Mouse (Mus musculus) heart, postnatal 10 days (tissue): ENCODE results near the gene Gm4952. TPM values are rescaled to one million over a fixed set of nuclear protein-coding genes. Genes with fewer than 3 reads are reported as not detected.

Source experiments
- DNase-seq, 2 experiments: peaks; one replicate each; pipeline ENCODE4 v3.0.0; 2021
- intact Hi-C: fragments of 180-260 bp; cut with DNase I; formaldehyde crosslinking; loops from one replicate; pipeline ENCODE4 v1.15.1; 2025
- total RNA-seq, 2 experiments: library from RNA; stranded (reverse); gene quantifications; 2 replicates each; pipeline ENCODE4 v1.2.3; 2021

The Gm4952 gene
- not detected for total RNA-seq

- intact Hi-C loops, result loop anchor here (5.0 to 10.0 kb wide), 2 partner anchors 218 to 585 kb away; no protein-coding TSS in a partner anchor
Observed at GRCm38 (mm10) chr19:12599674-12600073, at the start of gene Gm4952. Gene Gm4952, plus strand, starts transcription at chr19:12599974.

DNA sequence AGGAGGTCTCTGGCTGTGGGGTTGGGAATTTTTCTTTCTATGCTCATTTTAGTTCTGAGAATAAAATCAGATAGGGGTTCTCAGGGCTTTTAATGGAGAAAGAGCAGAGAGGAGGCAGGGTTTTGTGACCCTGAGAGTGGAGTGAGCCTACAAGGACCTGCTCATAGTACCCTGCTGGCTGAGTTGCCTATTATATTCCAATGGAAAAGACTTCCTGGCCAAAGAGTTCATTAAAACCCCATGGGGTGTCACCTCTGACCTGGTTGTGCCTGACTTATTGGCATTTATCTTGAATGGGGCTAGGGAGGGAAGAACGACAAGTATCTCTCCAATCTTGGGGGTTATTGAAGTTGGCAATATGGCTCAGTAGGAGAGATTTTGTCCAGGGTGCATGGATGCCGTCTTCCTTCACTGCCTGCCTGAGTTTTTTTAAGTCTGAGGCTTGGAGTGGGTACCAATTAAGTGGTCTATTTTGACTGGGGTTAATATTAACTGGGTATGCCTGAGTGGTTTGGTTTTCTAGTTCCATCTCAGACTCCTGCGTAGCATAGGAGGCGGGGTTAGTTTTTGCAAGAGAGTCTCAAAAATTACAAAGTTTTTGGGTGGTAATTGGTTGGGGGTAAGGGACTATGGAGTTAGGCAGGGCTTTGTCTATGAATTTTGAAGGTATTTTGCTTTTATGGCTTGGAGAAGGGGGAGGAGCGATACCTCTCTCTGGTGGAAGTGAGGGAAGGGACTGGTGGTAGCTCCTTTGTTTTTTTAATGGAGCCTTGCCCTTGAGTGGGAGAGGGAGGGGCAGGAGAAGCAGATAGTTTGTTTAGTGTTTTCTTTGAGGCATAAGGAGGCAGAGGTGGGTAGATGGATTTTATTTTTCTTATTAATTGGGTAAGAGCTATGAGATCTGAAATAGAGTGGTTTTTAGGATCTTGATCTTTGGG is 49.5 kb upstream of the Gm4952 start:
- DNase-seq, result no peak
- intact Hi-C loops, result no loop called here

More at GRCm38 (mm10) chr19:12599674-12600073, at the start of gene Gm4952:
- DNase-seq, result no peak

DNA sequence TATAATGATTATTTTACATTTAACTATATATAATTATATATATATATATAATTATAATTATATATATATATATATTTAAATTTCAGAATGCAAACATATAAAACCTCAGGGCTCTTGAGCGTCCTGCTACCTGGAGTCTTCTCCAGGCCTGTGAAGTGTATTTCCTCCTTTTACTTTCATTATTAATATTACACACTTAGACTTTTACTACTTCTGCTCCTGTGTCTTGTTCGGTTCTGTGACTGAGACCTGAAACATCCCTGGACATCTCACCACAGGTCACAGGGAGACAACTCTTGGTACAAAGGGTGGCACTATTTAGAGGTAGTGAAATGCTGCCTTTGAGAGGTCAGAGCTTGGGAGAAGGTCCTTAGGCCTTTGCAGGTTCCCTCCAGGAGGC is 43.5 kb upstream of the Gm4952 start:
- no peak for DNase-seq
- intact Hi-C loops, result no loop called here

GRCm38 (mm10) chr19:12558219-12558618 is 41.6 kb upstream of the Gm4952 start:
- no peak for DNase-seq
- intact Hi-C loops, result no loop called here

DNA sequence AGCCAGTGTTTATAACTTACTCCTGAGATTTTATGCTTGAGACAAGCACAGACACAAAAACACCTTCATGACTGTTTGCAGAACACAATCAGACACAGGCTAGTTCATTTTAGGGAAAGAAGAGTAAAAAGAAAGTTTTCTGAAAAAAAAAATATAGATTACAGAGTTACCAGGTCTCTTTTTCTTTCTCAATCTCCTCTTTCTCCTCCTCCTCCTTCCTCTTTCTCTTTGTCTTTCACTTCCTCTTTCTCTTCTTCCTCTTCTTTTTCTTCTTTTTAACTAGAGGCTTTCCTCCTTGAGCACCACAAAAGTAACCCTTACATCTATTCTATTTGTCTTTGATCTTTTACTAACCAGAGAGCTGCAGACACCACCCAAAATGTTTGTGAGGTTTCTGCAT is 35.6 kb upstream of the Gm4952 start:
- no peak for DNase-seq
- intact Hi-C loops, result no loop called here

DNA sequence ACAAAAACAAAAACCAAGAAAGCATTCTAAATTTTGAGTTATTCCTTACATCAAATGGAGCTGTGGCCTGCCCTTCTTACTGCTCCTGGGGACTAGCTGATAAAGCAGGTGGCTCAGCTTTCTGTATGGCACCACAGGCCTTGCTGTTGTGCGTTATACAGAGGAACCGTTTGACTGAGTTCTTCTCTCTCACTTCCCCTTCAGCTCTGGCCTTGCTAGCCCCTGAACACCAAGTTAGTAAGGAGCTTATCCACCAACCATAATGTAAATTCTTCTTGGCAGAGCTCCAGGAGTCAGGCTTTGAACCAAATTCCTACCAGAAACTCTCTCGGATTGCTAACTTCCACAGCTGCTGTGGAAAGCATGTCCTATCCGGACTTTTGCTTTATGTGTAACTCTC is 32.8 kb upstream of the Gm4952 start:
- DNase-seq, result no peak
- intact Hi-C loops, result no loop called here

DNA sequence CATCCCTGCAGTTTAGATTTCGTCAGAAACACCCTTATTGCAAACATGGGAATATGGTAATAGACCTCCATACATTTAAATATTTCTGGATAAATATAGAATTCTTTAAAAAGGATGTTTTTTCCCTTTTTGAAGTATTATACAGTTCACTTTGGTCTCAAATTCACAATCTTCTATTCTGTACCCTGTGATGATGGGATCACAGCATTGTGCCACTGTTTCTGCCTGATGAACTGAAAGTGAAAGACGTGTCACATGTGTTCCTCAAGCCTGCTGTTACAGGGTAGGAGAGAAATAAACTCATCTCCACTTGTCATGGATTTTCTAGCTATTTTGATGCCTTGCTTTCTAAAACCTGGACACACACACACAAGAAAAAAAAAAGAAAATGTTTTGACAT is 28.9 kb upstream of the Gm4952 start:
- no peak for DNase-seq
- intact Hi-C loops, result no loop called here

DNA sequence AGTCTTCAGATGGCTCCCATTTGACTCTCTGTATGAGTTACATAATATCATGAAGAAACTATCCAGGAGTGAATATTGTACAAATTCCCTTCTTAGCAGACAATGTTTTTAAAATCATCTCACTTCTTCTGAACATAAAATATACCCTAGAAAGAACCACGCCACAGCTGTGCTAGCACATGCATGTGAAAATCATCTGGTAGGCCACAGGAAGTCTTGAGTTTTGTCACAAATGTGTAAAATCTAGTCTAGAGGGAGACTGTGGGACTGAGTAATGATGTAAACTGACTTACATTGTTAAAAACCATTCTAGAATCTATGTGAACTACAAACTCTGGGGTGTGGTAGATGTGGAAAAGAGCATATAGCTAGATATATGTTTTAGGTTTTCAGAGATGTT is 28.1 kb upstream of the Gm4952 start:
- no peak for DNase-seq
- intact Hi-C loops, result loop anchor here (2.0 kb wide), 1 partner anchor 19 kb away; no protein-coding TSS in a partner anchor

GRCm38 (mm10) chr19:12572614-12573265 is 27.0 kb upstream of the Gm4952 start:
- intact Hi-C loops, result loop anchor here (2.0 kb wide), 1 partner anchor 18 kb away; no protein-coding TSS in a partner anchor
- DNase-seq, result peak; percentile 23 to 34

DNA sequence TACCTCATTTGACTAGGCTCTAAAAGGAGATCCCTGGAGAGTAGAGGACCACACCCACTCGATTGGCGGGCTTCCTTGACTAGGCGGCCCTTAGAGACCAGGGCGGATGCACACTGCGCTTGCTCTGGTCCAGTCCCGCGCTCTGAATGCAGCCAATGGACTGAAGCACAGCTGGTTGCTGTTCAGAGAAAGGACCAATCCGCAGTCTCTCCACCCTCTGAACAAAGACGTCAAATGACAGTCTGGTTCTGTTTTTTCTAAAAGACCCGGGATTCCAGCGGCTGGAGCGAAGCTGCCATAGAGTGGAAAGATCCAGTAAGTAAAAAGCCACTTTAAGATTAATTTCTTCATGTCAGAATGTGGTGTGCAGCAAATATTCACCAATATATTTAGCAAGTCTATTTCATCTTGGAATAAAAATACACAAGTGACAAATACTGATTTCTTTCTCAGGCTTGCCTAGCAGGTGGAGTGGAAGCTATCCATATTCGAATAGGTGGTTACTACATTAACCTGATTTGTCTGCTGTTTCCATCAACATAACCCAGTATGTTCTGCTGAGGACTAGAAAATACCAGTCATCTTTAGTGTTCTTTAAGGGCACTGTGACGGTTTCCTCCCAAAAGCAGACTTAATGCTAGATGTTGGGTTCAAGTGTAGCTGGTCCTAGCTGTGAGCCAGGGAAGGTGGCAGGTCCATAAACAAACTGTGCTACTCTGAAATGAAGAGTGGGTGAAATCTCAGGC is 26.3 kb upstream of the Gm4952 start:
- DNase-seq, result peak; percentile 95
- intact Hi-C loops, result loop anchor here (1.0 to 2.0 kb wide), 2 partner anchors 10 to 17 kb away; no protein-coding TSS in a partner anchor

- DNase-seq, result peak; percentile 31 to 41
- intact Hi-C loops, result loop anchor here (1.0 kb wide), 1 partner anchor 9 kb away; no protein-coding TSS in a partner anchor
Observed at GRCm38 (mm10) chr19:12574012-12574407, 25.8 kb upstream of the Gm4952 start.

GRCm38 (mm10) chr19:12575107-12575506 is 24.7 kb upstream of the Gm4952 start:
- DNase-seq, result peak; percentile 22 to 36
- intact Hi-C loops, result no loop called here

DNA sequence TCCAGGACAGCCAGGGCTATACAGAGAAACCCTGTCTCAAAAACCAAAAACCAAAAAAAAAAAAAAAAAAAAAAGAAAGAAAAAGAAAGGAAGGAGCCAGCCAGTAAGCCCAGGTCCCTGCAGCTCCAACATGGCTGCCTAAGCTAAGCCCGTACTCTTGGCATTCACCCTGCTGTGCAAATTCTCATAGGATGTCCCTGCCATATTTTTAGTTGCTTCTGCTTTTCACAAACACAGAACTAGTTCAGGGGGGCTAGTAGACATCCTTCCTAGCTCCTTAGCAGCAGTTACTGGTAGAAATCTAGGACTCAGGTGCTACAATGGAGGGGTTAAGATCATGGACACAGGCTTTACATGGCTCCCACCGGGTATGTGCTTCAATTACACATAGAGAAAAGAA is 24.3 kb upstream of the Gm4952 start:
- intact Hi-C loops, result no loop called here
- no peak for DNase-seq

DNA sequence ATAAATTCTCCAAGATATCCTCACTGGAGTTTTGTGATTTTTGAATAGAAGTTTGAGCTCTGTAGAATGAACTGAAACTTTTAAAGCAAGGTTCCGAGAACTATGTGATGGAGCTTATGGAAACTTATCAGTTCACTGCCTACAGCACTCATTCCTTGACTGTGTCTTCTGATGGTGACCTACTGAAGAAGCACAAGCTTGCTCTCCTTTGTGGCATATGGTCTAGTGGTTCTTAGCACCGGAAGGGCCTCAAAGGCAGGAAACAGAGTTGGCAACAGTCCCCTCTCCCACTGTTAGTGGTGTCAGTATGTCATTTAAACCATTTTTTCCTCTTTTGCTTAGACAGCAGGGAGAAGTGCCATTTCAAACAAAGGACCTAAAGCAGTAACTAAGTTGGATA is 23.1 kb upstream of the Gm4952 start:
- intact Hi-C loops, result no loop called here
- no peak for DNase-seq

- intact Hi-C loops, result no loop called here
- DNase-seq, result peak in 1 of 2 experiments; percentile 13
Observed at GRCm38 (mm10) chr19:12585310-12585709, 14.5 kb upstream of the Gm4952 start.

DNA sequence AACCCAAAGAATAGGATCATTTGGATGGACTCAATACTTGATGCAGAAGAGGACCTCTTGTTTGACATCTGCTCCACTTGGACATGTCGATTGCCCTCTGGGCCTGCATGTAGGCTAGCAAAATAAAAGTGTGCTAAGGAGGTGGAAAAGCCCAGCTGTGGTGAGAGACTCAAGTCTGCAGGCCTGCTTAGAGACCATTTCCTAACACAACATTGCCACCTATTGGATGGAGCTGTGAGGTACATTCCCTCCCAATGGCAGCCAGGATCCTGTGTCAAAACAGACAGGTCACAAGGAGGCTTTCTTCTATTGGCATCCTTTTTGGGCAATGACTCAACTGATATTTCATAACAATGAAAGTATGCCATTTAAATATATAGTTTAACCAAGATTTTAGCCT is 7.9 kb upstream of the Gm4952 start:
- DNase-seq, result peak; percentile 82 to 86
- intact Hi-C loops, result loop anchor here (1.0 to 10.0 kb wide), 6 partner anchors 19 to 577 kb away; no protein-coding TSS in a partner anchor

- DNase-seq, result no peak
- intact Hi-C loops, result loop anchor here (5.0 to 10.0 kb wide), 2 partner anchors 222 to 580 kb away; no protein-coding TSS in a partner anchor
Observed at GRCm38 (mm10) chr19:12595135-12595529, 4.6 kb upstream of the Gm4952 start.

- intact Hi-C loops, result loop anchor here (1.0 to 10.0 kb wide), 3 partner anchors 202 to 581 kb away; no protein-coding TSS in a partner anchor
- DNase-seq, result peak; percentile 64 to 68
Observed at GRCm38 (mm10) chr19:12595530-12596289, 4.1 kb upstream of the Gm4952 start.

DNA sequence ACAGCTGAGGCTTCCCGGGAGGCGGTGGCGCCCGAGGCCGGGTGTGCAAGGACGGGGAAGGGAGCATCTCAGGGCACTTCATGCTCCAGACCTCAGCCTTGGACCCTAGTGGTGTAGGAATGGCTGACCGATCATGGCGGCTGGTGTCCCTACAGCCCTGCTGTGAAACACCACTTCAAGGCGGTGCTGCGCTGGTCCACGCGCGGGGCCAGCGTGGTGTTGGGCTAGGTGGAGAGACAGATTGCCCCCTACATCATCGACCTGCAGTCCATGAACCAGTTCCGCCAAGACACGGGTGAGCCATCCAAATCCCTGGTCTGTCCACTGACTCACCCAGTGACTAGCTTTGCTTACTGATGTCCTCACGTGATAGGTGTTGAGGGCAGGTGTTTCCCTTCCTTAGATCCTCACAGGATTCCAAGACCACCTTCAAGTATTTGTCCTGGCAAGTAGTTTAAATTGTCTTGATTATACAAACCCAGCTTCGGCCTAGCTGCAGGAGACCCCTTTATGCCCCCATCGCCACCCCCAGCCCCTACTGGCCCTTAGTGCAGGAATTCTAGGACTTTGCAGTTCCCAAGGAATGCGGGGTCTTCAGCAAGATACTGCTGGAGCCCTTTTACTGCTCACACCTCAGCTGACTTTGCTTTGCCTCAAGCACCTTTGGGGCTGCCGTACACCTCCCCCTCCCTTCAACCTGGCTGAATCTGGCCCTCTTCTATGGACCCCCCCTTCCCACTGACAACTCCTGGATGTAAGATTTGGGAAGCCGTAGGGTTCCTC is 3.3 kb upstream of the Gm4952 start:
- intact Hi-C loops, result loop anchor here (1.0 to 10.0 kb wide), 3 partner anchors 201 to 582 kb away; no protein-coding TSS in a partner anchor
- DNase-seq, result no peak
